Mouse (Mus musculus) olfactory bulb, adult 2 months (tissue): Measurements from ENCODE around the gene Asxl1. TPM values are rescaled to one million over a fixed set of nuclear protein-coding genes. Genes with fewer than 3 reads are reported as not detected.

Experiments
- H3K27ac ChIP-seq: fragments of 200-500 bp; 2 replicates; pipeline ENCODE4 v1.5.1; 2012; ENCODE audit warnings: low read depth, low read length; ENCODE audit not compliant: insufficient read depth
- H3K4me1 ChIP-seq: fragments of 200-500 bp; 2 replicates; pipeline ENCODE4 v1.6.1; 2012; ENCODE audit warnings: low read length; ENCODE audit not compliant: control insufficient read depth, insufficient read depth
- H3K4me3 ChIP-seq: fragments of 200-500 bp; 2 replicates; pipeline ENCODE4 v1.5.1; 2012; ENCODE audit warnings: mild to moderate bottlenecking, low read depth, low read length, moderate library complexity; ENCODE audit not compliant: insufficient read depth
- CTCF ChIP-seq: fragments of 200-500 bp; IDR thresholded peaks from 2 replicates; pipeline ENCODE4 v1.5.1; 2012; ENCODE audit warnings: low read depth, mild to moderate bottlenecking, low read length, moderate library complexity; ENCODE audit not compliant: insufficient read depth
- POLR2A ChIP-seq: fragments of 200-500 bp; IDR thresholded peaks from 2 replicates; pipeline ENCODE4 v1.6.1; 2012; ENCODE audit warnings: mild to moderate bottlenecking, low read depth, low read length, moderate library complexity; ENCODE audit not compliant: insufficient read depth
- WGBS: fragments of 180-500 bp; shearing (Covaris S2); methylation state at CpG from one replicate; pipeline ENCODE4 v1.1.7; 2018; 5-methylcytosine and 5-hydroxymethylcytosine counted together
- polyA plus RNA-seq: library from polyadenylated mRNA; stranded (reverse); fragments of >200 nt; gene quantifications from 2 replicates; pipeline ENCODE4 v1.2.4, GENCODE M21; 2012; ENCODE audit warnings: low replicate concordance; ENCODE audit not compliant: missing spikeins, insufficient read depth, insufficient read length

The Asxl1 gene
- polyA plus RNA-seq = 329 TPM in 1 of 2 replicates, not detected in the other

- TF ChIP-seq CTCF (no peak), POLR2A (peak; percentile 30; the same call in 1 of the 2 replicates)
- Histone ChIP-seq H3K27ac (peak within 1 kb of the TSS; percentile 99), H3K4me1 (no peaks in the 10 kb centered on the region), H3K4me3 (peak within 1 kb of the TSS; percentile 94)
- under 1% methylated on average over 79 of the region's 79 CpGs for WGBS
Measured at GRCm38 (mm10) chr2:153345454-153346220, at the start of gene Asxl1. Gene Asxl1, plus strand, starts transcription at chr2:153345829.

GRCm38 (mm10) chr2:153297771-153298170, 47.9 kb upstream of the Asxl1 start:
- WGBS = 61% methylated on average over 4 of the region's 4 CpGs
- Histone ChIP-seq H3K27ac (no peak overlapping the region), H3K4me1 (peaks cover 22% of the 10 kb centered on the region), H3K4me3 (no peak overlapping the region)
- TF ChIP-seq CTCF = no peak
- no peak for TF ChIP-seq POLR2A

DNA sequence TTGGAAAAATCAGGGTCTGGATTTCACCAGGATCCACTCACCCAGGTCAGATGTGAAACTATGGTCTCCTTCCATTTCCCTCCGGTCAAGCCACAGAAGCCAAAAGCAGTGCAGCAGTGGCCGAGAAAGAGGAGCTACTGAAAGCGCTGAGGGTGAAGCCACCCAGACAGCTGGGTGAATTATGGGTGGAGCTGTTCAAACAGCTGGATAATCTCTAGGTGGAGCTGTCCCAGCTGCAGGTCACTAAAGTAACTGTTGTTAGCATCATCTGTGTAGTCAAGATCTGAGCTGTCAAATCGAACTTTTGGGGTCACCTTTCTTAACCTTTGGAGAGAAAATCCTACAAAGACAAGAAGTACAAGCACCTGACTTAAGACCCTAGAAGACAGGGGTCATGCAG, 47.2 kb upstream of the Asxl1 start:
- no peak for TF ChIP-seq POLR2A
- TF ChIP-seq CTCF = no peak
- H3K27ac ChIP-seq = no peak overlapping the region
- 69% methylated on average over 4 of the region's 4 CpGs for WGBS
- no peak overlapping the region for H3K4me3 ChIP-seq
- H3K4me1 ChIP-seq = peaks cover 18% of the 10 kb centered on the region

DNA sequence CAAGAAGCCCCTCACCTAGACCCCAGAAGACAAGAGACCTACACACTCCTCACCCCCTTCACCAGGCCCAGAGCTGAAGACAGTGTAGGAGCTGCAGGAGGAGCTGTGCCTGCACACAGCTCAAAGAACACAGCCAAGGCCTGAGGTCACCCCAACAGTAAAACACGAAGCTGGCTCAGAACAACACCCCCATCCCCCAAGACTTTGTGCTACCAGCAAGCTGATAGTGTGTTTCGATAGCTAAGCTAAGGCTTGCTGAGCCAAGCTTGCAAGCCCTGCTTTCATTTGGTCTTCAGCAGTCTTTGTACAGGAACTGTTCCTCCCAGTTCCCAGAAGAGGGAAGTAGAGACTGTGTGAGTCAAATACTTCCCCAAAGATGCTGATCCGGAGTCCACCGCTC, 46.8 kb upstream of the Asxl1 start:
- WGBS = 37% methylated on average over 4 of the region's 4 CpGs
- Histone ChIP-seq H3K4me3 (no peak overlapping the region), H3K4me1 (peaks cover 15% of the 10 kb centered on the region), H3K27ac (no peak overlapping the region)
- TF ChIP-seq CTCF (no peak), POLR2A (no peak)

DNA sequence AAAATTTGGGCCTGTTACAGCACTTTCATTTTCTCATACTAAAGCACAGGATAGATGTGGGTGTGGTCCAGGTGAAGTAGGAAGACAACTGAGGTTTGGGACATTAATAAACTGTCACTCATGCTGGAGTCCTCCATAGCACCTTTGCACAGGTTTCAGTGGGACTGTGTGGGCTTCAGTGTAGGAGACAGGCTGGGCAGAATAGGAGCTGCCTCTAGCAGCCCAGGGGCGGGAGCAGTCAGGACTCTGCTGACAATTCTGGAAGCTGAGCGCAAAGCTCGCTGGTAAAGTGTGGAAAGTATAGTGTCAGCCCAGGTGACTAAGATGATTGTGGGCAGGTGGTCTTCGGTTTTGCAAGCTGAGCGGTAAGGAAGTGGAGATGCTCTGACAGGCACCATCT, 44.5 kb upstream of the Asxl1 start:
- Histone ChIP-seq H3K27ac (no peak overlapping the region), H3K4me1 (peaks cover 17% of the 10 kb centered on the region), H3K4me3 (no peak overlapping the region)
- no peak for TF ChIP-seq POLR2A
- no peak for TF ChIP-seq CTCF
- WGBS = 89% methylated on average over 5 of the region's 5 CpGs

- Histone ChIP-seq H3K4me3 (no peak overlapping the region), H3K27ac (0 out of 2 replicates have a peak overlapping the region, but pooled peaks have one; percentile 21), H3K4me1 (peaks cover 4% of the 10 kb centered on the region; the same call in 1 of the 2 replicates)
- WGBS = 77% methylated on average over 6 of the region's 6 CpGs
- TF ChIP-seq CTCF (no peak), POLR2A (no peak)
Measured at GRCm38 (mm10) chr2:153305240-153305639, 40.4 kb upstream of the Asxl1 start.

GRCm38 (mm10) chr2:153308586-153308985, 37.0 kb upstream of the Asxl1 start:
- Histone ChIP-seq H3K4me3 (no peak overlapping the region), H3K4me1 (peaks cover 4% of the 10 kb centered on the region; the same call in 1 of the 2 replicates), H3K27ac (no peak overlapping the region)
- 84% methylated on average over 7 of the region's 7 CpGs for WGBS
- TF ChIP-seq POLR2A = no peak
- no peak for TF ChIP-seq CTCF

DNA sequence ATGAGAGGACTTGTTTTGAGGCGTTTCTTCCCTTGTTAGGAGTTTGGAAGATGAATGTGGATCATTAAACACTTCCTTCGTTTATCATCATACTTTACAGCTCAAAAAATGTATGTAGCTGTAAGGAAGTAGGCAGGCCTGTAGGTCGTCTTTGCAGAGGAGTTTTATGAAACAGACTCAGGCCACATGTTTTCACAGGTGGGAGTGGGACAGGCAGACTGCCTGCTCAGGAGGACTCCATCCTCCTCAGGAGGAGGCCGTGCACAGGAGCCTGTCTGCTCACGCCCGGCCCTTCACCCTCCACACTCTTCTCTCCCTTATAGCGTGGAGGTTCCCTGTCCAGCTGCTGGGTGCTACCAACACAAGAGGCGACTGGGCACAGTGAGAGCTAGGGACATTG, 36.5 kb upstream of the Asxl1 start:
- peaks cover 4% of the 10 kb centered on the region; the same call in 1 of the 2 replicates for H3K4me1 ChIP-seq
- 81% methylated on average over 8 of the region's 8 CpGs for WGBS
- H3K27ac ChIP-seq = no peak overlapping the region
- H3K4me3 ChIP-seq = no peak overlapping the region
- TF ChIP-seq CTCF (no peak), POLR2A (no peak)

DNA sequence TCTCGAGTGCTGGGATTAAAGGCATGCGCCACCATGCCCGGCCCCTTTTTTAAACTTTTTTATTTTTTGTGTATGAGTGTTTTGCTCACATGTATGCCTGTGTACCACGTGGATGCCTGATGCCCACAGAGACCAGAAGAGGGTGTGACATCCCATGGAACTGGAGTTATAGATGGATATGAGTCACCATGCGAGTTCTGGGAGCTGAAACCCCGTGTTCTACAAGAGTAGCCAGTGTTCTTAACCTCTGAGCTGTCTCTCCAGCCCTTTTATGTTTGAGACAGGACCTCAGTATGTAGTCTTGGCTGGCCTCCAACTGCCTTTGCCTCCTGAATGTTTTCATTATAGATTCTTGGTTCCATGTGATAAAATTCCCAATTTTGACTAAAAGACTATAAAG, 35.4 kb upstream of the Asxl1 start:
- WGBS = 69% methylated on average over 6 of the region's 6 CpGs
- Histone ChIP-seq H3K4me1 (peaks cover 1% of the 10 kb centered on the region; the same call in 1 of the 2 replicates), H3K4me3 (no peak overlapping the region), H3K27ac (no peak overlapping the region)
- TF ChIP-seq POLR2A (no peak), CTCF (no peak)

DNA sequence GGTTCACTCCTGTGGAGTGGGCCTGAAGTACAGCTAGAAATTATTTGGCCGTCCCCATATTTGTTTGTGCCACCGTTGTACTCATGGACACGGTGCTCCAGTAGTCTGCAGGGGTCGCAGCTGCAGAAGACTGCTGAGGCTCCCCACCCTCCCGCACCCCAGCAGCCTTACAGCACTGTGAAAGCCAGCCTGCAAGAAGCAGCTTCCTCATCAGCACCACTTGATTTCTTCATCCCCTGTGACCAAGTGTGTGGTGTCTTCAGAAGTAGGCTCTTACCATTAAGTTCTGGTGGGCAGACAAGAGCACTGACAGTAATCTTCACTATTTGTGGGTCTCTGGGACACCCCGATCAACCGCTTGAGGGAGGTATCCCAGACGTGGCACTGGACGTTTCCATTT, 32.7 kb upstream of the Asxl1 start:
- 88% methylated on average over 9 of the region's 9 CpGs for WGBS

More for the DNA sequence above, 32.7 kb upstream of the Asxl1 start:
- H3K4me3 ChIP-seq = no peak overlapping the region
- no peak overlapping the region for H3K27ac ChIP-seq
- TF ChIP-seq POLR2A (no peak), CTCF (no peak)
- H3K4me1 ChIP-seq = no peaks in the 10 kb centered on the region
